Mouse (Mus musculus): ENCODE results near the gene Unc5a.

Unc5a gene

GRCm38 (mm10) chr13:55000433-55000832 lies 51.2 kb downstream of the Unc5a start:
- DNase-seq (ENCODE audit: extremely low spot score, low read depth, low spot score) = no peak

GRCm38 (mm10) chr13:55002090-55002489 lies 52.9 kb downstream of the Unc5a start:
- no peak for DNase-seq (ENCODE audit: extremely low spot score, low read depth, low spot score)

- no peak for DNase-seq (ENCODE audit: extremely low spot score, low read depth, low spot score)
These were observed 55.4 kb downstream of the Unc5a start for GRCm38 (mm10) chr13:55004646-55005045.

GRCm38 (mm10) chr13:55005691-55006414 lies 56.6 kb downstream of the Unc5a start:
- no peak for DNase-seq (ENCODE audit: extremely low spot score, low read depth, low spot score)

- DNase-seq (ENCODE audit: extremely low spot score, low read depth, low spot score) = no peak
These were observed 57.2 kb downstream of the Unc5a start for GRCm38 (mm10) chr13:55006415-55006742.

- DNase-seq (ENCODE audit: extremely low spot score, low read depth, low spot score) = no peak
These were observed 59.4 kb downstream of the Unc5a start for GRCm38 (mm10) chr13:55008589-55008988.

GRCm38 (mm10) chr13:55011103-55011502 lies 61.9 kb downstream of the Unc5a start:
- DNase-seq (ENCODE audit: extremely low spot score, low read depth, low spot score) = no peak

GRCm38 (mm10) chr13:55011981-55012478 lies 62.8 kb downstream of the Unc5a start:
- DNase-seq (ENCODE audit: extremely low spot score, low read depth, low spot score) = no peak

- DNase-seq (ENCODE audit: extremely low spot score, low read depth, low spot score) = no peak
These were observed 64.6 kb downstream of the Unc5a start for GRCm38 (mm10) chr13:55013702-55014344.

GRCm38 (mm10) chr13:55014451-55014850 lies 65.2 kb downstream of the Unc5a start:
- DNase-seq (ENCODE audit: extremely low spot score, low read depth, low spot score) = no peak

- no peak for DNase-seq (ENCODE audit: extremely low spot score, low read depth, low spot score)
These were observed 68.1 kb downstream of the Unc5a start for GRCm38 (mm10) chr13:55017154-55017897.

- DNase-seq (ENCODE audit: extremely low spot score, low read depth, low spot score) = no peak
These were observed 68.8 kb downstream of the Unc5a start for GRCm38 (mm10) chr13:55017898-55018599.

- no peak for DNase-seq (ENCODE audit: extremely low spot score, low read depth, low spot score)
These were observed 69.5 kb downstream of the Unc5a start for GRCm38 (mm10) chr13:55018700-55019099.

GRCm38 (mm10) chr13:55019181-55019580 lies 70.0 kb downstream of the Unc5a start:
- DNase-seq (ENCODE audit: extremely low spot score, low read depth, low spot score) = no peak

- no peak for DNase-seq (ENCODE audit: extremely low spot score, low read depth, low spot score)
These were observed 70.8 kb downstream of the Unc5a start for GRCm38 (mm10) chr13:55020051-55020450.

GRCm38 (mm10) chr13:55021194-55021779 lies 72.1 kb downstream of the Unc5a start, which contains the start of gene Hk3:
TSS of gene Hk3 (minus strand) at chr13:55021385.
- no peak for DNase-seq (ENCODE audit: extremely low spot score, low read depth, low spot score)

- no peak for DNase-seq (ENCODE audit: extremely low spot score, low read depth, low spot score)
These were observed 73.0 kb downstream of the Unc5a start for GRCm38 (mm10) chr13:55022256-55022655.

GRCm38 (mm10) chr13:55022715-55023114 lies 73.5 kb downstream of the Unc5a start:
- DNase-seq (ENCODE audit: extremely low spot score, low read depth, low spot score) = no peak

GRCm38 (mm10) chr13:55024215-55024614 lies 75.0 kb downstream of the Unc5a start:
- DNase-seq (ENCODE audit: extremely low spot score, low read depth, low spot score) = no peak

- no peak for DNase-seq (ENCODE audit: extremely low spot score, low read depth, low spot score)
These were observed 90.8 kb downstream of the Unc5a start for GRCm38 (mm10) chr13:55040016-55040415.

- no peak for DNase-seq (ENCODE audit: extremely low spot score, low read depth, low spot score)
These were observed 98.5 kb downstream of the Unc5a start for GRCm38 (mm10) chr13:55047706-55048105.

Data from hindlimb bud, embryonic 11.5 days (tissue).